Mouse (Mus musculus) c-Kit-positive CD71-positive TER-119-positive erythroid progenitor cells, embryonic 14.5 days (primary cell): ENCODE results near the gene Dnajc2.
"Not testable (repeated sequence)": the region's sequence is repeated elsewhere in the genome, so short reads cannot be mapped to it uniquely, and the experiment has no call there.

Source experiments
- DNase-seq: peaks from one replicate; pipeline ENCODE4 v3.0.0-alpha.2; 2013; ENCODE audit warnings: low spot score

Gene Dnajc2

GRCm38 (mm10) chr5:21743606-21744005, 41.4 kb downstream of the Dnajc2 start:
- no peak for DNase-seq

GRCm38 (mm10) chr5:21739881-21740280, 45.2 kb downstream of the Dnajc2 start:
- no peak for DNase-seq

DNA sequence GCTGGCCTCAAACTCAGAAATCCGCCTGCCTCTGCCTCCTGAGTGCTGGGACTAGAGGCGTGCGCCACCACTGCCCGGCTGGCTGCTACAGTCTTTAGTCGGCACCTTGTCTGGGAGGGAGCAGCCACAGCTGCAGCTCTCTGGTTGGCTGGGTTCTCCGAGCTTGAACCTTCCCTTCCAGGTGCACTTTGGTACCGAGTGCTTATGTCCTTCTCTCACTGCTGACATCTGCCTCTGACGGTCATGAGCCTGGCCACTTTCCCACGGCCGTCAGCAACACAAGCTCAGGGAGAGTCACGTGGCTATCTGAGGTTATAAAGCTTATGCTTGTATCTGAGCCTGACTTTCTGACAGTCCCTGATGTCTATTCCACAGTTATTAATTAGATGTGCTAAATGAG, 45.9 kb downstream of the Dnajc2 start:
- no peak for DNase-seq

DNA sequence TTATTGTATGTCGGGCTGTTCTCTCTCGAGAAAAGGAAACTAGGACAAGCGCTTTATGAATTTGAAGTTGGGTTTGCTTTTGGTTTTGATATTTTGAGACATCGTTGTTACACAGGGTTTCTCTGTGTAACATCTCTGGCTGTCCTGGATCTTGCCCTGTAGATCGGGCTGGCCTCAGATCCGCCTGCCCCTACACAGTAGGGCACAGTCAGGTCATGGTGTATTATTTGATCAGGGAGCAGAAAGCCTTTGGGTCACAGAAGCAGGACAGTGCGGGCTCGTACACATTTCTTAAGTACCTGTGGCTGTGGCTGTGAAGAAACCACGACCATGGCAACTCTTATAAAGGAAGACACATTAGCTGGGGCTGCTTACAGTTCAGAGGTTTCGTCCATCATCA, 47.4 kb downstream of the Dnajc2 start:
- peak; percentile 6 for DNase-seq

DNA sequence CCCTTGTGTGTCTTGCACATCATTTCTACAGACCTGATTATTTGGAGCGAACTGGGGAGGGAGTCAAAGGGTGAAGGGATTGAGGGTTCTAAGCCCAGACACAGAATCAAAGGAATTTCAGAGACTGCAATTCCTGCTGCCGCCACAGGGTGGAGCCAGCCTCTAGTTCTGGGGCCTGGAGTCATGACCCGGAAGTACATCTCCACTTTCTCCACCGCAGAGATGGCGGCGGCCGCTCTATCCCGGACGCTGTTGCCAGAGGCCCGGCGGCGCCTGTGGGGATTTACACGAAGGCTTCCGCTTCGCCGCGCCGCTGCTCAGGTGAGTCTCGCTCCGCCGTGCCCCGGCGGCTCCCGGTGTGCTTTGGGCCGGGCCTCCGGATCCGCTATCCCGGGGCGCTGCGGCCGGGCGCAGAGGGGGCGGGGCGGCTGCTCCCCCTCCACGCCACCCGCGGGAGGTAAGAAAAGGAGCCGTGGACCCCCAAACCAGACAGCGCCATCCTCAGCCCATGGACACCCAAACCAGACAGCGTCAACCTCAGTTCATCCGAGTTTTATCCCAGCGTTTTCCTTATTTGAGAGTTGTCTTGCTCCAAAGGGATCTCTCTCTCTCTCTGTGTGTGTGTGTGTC, 48.0 kb downstream of the Dnajc2 start, which contains the start of gene Pmpcb:
Pmpcb (plus strand) TSS at position 186 of the 630 bp plus-strand sequence.
- peak; percentile 86 for DNase-seq

- DNase-seq, result no peak
Measured at GRCm38 (mm10) chr5:21736046-21736445, 49.0 kb downstream of the Dnajc2 start.

DNA sequence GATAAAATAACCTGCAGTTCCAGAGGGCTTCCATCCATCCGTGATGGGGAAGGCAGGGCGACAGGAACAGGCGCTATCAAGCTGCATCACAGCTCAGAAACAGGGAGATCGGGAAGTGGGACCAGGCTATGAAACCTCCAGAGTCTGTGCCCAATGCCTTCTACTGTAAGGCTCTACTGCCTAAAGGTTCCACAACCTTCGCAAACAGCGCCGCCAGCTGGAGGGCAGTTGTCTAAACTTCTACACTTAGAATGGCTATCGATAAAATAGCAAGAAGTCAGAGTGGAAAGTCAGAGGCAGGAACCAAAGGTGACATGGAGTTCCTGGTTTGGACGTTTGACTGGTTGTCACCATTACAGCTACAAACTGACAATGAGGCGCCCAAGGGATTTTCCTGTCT, 49.5 kb downstream of the Dnajc2 start:
- peak; percentile 75 for DNase-seq

DNA sequence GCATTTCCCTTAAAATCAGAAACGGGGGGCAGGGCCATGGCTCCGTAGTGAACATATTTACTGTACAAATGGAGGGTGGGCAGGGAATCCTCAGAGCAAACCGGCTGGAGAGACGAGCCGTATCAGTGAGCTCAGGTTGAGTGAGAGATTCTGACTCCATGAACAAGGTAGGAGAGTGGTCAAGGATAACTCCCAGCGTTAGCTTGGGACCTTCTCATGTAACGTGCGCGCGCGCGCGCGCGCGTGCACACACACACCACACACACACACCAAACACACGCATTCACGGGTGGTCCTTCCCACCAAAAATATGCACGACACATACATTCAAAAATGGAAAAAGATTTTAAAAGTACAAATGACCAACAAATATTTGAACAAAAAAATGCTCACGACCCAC, 50.0 kb downstream of the Dnajc2 start:
- DNase-seq, result no peak

DNA sequence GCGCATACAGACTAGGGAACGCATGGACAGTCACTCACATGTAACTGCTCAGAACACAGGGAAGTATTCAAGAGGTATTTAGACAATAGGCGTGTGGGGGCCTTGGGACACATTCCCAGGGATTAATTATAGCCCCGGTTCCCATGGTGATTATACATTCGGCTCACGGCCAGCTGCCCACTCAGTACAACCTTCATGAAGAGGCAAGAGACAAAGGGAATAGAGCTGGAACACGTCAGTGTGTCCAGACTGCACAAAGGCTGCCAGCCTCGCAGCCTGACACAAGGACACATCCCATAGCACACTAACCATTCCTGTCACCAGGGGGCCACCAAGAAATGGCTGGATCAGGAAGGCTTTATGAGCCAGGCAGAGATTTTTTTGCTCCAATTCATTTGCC, 52.1 kb downstream of the Dnajc2 start:
- no peak for DNase-seq

GRCm38 (mm10) chr5:21732177-21732911, 52.7 kb downstream of the Dnajc2 start:
- DNase-seq, result no peak

DNA sequence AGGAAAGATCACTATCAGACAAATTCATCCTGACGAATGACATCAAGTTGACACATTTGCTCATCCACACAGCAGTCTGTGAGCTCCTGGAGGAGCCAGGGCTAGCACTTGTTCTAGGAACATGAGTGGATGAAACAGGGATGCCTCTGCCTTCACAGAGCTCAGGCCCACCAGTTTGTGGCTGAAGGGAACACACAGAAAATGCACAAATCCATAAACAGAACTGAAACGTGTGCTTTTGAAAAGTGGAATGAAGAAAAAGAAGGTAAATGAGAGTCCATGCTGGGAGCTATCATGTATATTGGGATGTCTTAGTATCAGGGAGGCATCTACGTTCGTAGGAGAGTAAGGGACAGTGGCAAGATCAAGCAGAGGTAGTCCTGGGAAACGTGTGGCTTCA, 55.9 kb downstream of the Dnajc2 start:
- no peak for DNase-seq

- DNase-seq, result no peak
Measured at GRCm38 (mm10) chr5:21724872-21725271, 60.2 kb downstream of the Dnajc2 start.

GRCm38 (mm10) chr5:21724427-21724826, 60.6 kb downstream of the Dnajc2 start:
- DNase-seq, result no peak

DNA sequence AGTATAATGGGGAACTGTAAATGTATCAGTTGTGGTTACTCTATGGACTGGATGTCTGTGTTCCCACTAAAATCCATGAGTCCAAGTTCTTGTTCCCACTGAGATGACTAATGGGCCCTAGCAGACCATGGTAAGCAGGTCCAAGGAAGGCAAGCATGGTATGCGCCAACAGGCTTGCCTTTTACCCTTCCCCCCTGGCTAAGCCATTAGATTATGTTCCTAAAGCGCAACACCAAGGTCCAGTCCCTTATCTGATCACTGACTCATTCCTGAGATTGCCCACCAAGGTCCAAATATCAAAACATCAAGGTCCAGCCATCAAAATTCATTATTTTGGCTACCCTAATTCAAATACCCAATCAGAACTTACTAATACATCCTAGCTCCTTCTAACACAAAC, 65.8 kb downstream of the Dnajc2 start:
- DNase-seq, result no peak

GRCm38 (mm10) chr5:21718546-21718945, 66.5 kb downstream of the Dnajc2 start:
- DNase-seq, result no peak

DNA sequence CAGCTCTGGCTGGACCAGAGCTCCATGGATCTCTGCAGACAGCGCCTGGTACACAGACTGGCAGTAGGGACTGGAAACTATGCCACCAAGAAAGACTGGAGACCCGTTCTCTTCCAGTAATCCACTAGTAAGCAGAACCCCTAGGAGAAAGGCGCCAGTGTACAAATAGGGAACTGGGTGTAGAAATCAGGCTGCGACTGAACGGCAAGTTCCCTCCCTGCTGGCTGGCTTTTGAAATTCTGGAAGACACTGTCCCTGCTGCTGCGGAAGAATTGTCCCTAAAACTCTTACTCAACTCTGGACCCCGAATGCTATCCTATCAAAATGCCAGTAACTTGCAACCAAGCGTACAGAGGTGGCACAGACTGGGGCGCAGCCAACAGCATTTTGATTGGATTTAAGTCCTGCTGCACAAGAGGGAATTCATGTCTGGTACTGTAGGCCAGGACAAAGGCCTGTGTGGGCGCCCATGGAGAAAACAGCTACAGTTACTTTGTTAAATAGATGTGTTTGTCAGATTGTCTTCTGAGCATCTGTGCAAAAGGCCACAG, 67.8 kb downstream of the Dnajc2 start:
- DNase-seq, result no peak

- no peak for DNase-seq
Measured at GRCm38 (mm10) chr5:21714447-21714846, 70.6 kb downstream of the Dnajc2 start.

GRCm38 (mm10) chr5:21712127-21712715, 72.8 kb downstream of the Dnajc2 start:
- no peak for DNase-seq

- DNase-seq, result not testable (repeated sequence)
Measured at GRCm38 (mm10) chr5:21708011-21708410, 77.0 kb downstream of the Dnajc2 start.
